ENCODE assay signal across 8 mouse cellular contexts in the genomic region with DNA sequence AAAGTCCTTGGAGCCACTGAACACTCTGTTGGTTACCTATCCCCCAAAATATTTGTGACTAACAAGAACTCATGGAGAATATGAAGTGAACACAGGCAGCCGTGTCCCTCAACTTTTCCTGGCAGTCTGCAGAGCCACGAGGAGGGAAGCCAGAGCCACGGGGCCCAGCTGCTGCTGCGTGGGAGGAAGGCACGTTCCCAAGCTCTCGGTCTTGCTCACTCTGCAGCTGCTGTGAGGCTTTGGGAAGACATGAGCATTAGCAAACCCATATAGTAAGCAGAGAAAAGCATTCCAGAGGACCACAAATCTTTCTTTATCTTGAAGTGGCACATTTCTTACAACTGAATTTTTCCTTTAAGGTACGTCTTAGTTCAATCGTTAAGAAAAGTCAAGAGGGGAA.
DNase-seq lines count a peak whose midpoint lies in the region; TF ChIP-seq lines count a peak whose summit lies in the region.

No protein-coding gene starts in this region.

- peak; percentile 6 for DNase-seq in retina, embryonic 14.5 days (ENCODE audit: low spot score)
- no peak for DNase-seq in retina, postnatal 1 day
- peak; percentile 70 for DNase-seq in gastrocnemius, postnatal 10 days
- peak; percentile 8 for DNase-seq in kidney, adult 2 months
- DNase-seq in left cerebral cortex, postnatal 14 days (ENCODE audit: low spot score in 2 of 2) = peak; percentile 79 to 91
- peak; percentile 84 for DNase-seq in right cerebral cortex, adult 18-20 months
- DNase-seq in thymus, postnatal 0 days (ENCODE audit: low spot score) = no peak
- no peak for DNase-seq in c-Kit-positive CD71-positive TER-119-positive erythroid progenitor cells, embryonic 14.5 days (ENCODE audit: low spot score)

- H3K4me1 ChIP-seq in kidney, adult 2 months (ENCODE audit: control insufficient read depth, insufficient read depth, low read length) = no peaks in the 10 kb centered on the region

- no peak overlapping the region for H3K27ac ChIP-seq in kidney, adult 2 months (ENCODE audit: insufficient read depth, low read depth, low read length)

- intact Hi-C loops in left cerebral cortex, postnatal 14 days (cut with DNase I) = no loop called here

- H3K27me3 ChIP-seq in kidney, adult 2 months (replicated peaks; ENCODE audit: control insufficient read depth, insufficient read depth, low read length) = no peaks in the 10 kb centered on the region

- H3K36me3 ChIP-seq in kidney, adult 2 months (ENCODE audit: control insufficient read depth, insufficient read depth, low read length) = no peaks in the 10 kb centered on the region

- no peak overlapping the region for H3K4me3 ChIP-seq in kidney, adult 2 months (ENCODE audit: insufficient read depth, low read depth, low read length)

- TF ChIP-seq POLR2A in kidney, adult 2 months (IDR thresholded peaks at IDR 0.05; ENCODE audit: low read depth, low read length) = no peak

- 21% methylated on average over 8 of the region's 8 CpGs for WGBS in kidney, adult 2 months

- no peak for TF ChIP-seq CTCF in kidney, adult 2 months (conservative IDR thresholded peaks at IDR 0.05; ENCODE audit: insufficient read depth, insufficient read length, low read depth, low read length)

Comparison
In these comparisons a context has a peak if more than half of its experiments do, and no peak if none do; other contexts are left out.
1. DNase-seq: peak in retina, embryonic 14.5 days (single experiment), gastrocnemius, postnatal 10 days (single experiment), kidney, adult 2 months (single experiment), left cerebral cortex, postnatal 14 days (2 of 2) and right cerebral cortex, adult 18-20 months (single experiment); none in retina, postnatal 1 day (single experiment), thymus, postnatal 0 days (single experiment) and c-Kit-positive CD71-positive TER-119-positive erythroid progenitor cells, embryonic 14.5 days (single experiment).